Mouse (Mus musculus) E14TG2a.4 (cell line): Measurements from ENCODE around the gene Tacc2.

ENCODE experiments used
- CTCF ChIP-seq: conservative IDR thresholded peaks from 2 replicates; pipeline ENCODE4 v1.5.1; 2014; ENCODE audit warnings: low read length
- NANOG ChIP-seq: IDR thresholded peaks from 2 replicates; pipeline ENCODE4 v1.6.1; 2014; ENCODE audit warnings: borderline replicate concordance, low read length, mixed read lengths

DNA sequence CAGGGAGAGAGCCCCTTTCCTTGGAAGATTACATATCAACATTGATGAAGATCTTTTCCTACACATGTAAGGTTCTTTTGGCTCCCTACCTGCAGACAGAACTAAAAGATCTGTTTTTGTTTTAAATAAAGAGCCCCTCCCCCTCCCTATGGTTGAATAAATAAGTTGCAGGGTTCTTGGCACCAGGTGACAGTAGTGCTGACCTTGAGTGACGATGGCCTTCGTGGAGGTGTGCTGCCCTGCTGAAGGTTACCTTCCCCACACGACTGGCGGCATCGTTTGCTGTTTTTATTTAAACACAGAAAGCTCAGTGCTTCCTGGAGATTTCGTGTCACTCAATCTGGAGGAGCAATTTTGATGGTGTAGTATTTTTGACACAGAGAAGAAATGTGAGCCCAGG is 113.6 kb downstream of the Tacc2 start:
- no peak for TF ChIP-seq CTCF
- no peak for TF ChIP-seq NANOG
